Mouse (Mus musculus) CH12.LX (cell line): ENCODE data around the gene Ddx31. TPM values are rescaled to one million over a fixed set of nuclear protein-coding genes. Genes with fewer than 3 reads are reported as not detected.

ENCODE experiments used
- DNase-seq: peaks from one replicate; pipeline ENCODE4 v3.0.0-alpha.2; 2013; ENCODE audit errors: extremely low read depth
- H3K27ac ChIP-seq: 2 replicates; pipeline ENCODE4 v1.5.1; 2012; ENCODE audit warnings: low read depth, mild to moderate bottlenecking, control low read depth, moderate library complexity; ENCODE audit not compliant: insufficient read depth
- H3K27me3 ChIP-seq: replicated peaks from 2 replicates; pipeline ENCODE3; 2012; ENCODE audit warnings: inconsistent platforms
- H3K36me3 ChIP-seq, 2 experiments: replicated peaks in 1 of 2; 2 replicates each; pipeline versions ENCODE3 to v1.6.1; 2012; ENCODE audit warnings: inconsistent platforms in 1 of 2, low read length in 1 of 2, mild to moderate bottlenecking in 1 of 2, mixed read lengths in 1 of 2, moderate library complexity in 1 of 2; ENCODE audit not compliant: control insufficient read depth in 1 of 2, insufficient read depth in 1 of 2
- H3K4me1 ChIP-seq, 2 experiments: 2 replicates each; pipeline ENCODE4 v1.6.1; 2012; ENCODE audit warnings: inconsistent platforms in 1 of 2, moderate library complexity in 1 of 2; ENCODE audit not compliant: insufficient read depth in 2 of 2, control insufficient read depth in 1 of 2
- H3K4me2 ChIP-seq: 2 replicates; pipeline ENCODE4 v1.6.1; 2012; ENCODE audit warnings: low read depth, mild to moderate bottlenecking, control low read depth; ENCODE audit not compliant: poor library complexity, insufficient read depth, severe bottlenecking
- H3K4me3 ChIP-seq, 3 experiments: fragments of 150-350 bp in 1 of 3; sonication (generic) in 1 of 3; replicated peaks in 1 of 3; 2 replicates each; pipeline versions ENCODE3 to v1.5.1; 2011 to 2012; ENCODE audit warnings: low read depth in 2 of 3, low read length in 2 of 3, mild to moderate bottlenecking in 2 of 3, moderate library complexity in 2 of 3, control low read depth in 1 of 3, improper control_type of control experiment in 1 of 3, inconsistent platforms in 1 of 3, mixed read lengths in 1 of 3; ENCODE audit not compliant: poor library complexity in 1 of 3
- H3K79me2 ChIP-seq: replicated peaks from 2 replicates; pipeline ENCODE4 v1.6.1; 2012; ENCODE audit warnings: mild to moderate bottlenecking, moderate library complexity; ENCODE audit not compliant: control insufficient read depth, poor library complexity, insufficient read depth, severe bottlenecking; ENCODE audit errors: extremely low read depth
- H3K9ac ChIP-seq: 2 replicates; pipeline ENCODE4 v1.6.1; 2012; ENCODE audit warnings: low read depth, mild to moderate bottlenecking, control low read depth, moderate library complexity; ENCODE audit not compliant: insufficient read depth
- H3K9me3 ChIP-seq: replicated peaks from 2 replicates; pipeline ENCODE3; 2012; ENCODE audit warnings: low read length, inconsistent platforms, mixed read lengths
- CHD1 ChIP-seq: IDR thresholded peaks from 2 replicates; pipeline ENCODE4 v1.6.1; 2012; ENCODE audit warnings: low read depth, low read length, improper control_type of control experiment, inconsistent platforms
- CHD2 ChIP-seq: IDR thresholded peaks from 2 replicates; pipeline ENCODE4 v1.6.1; 2011; ENCODE audit warnings: low read length, improper control_type of control experiment
- CTCF ChIP-seq, 2 experiments: IDR thresholded peaks in 1 of 2; conservative IDR thresholded peaks in 1 of 2; 2 replicates each; pipeline ENCODE4 v1.5.1; 2011 to 2012; ENCODE audit warnings: low read depth in 2 of 2, low read length in 2 of 2, improper control_type of control experiment in 1 of 2, inconsistent platforms in 1 of 2, mild to moderate bottlenecking in 1 of 2, moderate library complexity in 1 of 2
- EP300 ChIP-seq: IDR thresholded peaks from 2 replicates; pipeline ENCODE4 v1.6.1; 2011; ENCODE audit warnings: low read length, improper control_type of control experiment
- ETS1 ChIP-seq: conservative IDR thresholded peaks from 2 replicates; pipeline ENCODE4 v1.6.1; 2012; ENCODE audit warnings: low read depth, mild to moderate bottlenecking, inconsistent platforms, low read length, improper control_type of control experiment, moderate library complexity
- JUN ChIP-seq: IDR thresholded peaks from 2 replicates; pipeline ENCODE4 v1.6.1; 2011; ENCODE audit warnings: low read depth, mild to moderate bottlenecking, low read length, improper control_type of control experiment, moderate library complexity; ENCODE audit not compliant: insufficient read depth
- MXI1 ChIP-seq: IDR thresholded peaks from 2 replicates; pipeline ENCODE4 v1.6.1; 2011; ENCODE audit warnings: mild to moderate bottlenecking, low read depth, low read length, improper control_type of control experiment
- MYC ChIP-seq: IDR thresholded peaks from 2 replicates; pipeline ENCODE4 v1.6.1; 2011; ENCODE audit warnings: low read depth, mild to moderate bottlenecking, improper control_type of control experiment, low read length
- NRF1 ChIP-seq: IDR thresholded peaks from 2 replicates; pipeline ENCODE4 v1.6.1; 2014; ENCODE audit warnings: low read depth, mild to moderate bottlenecking, inconsistent platforms, low read length, improper control_type of control experiment, moderate library complexity
- PAX5 ChIP-seq: IDR thresholded peaks from 2 replicates; pipeline ENCODE4 v1.6.1; 2012; ENCODE audit warnings: low read length, inconsistent platforms, mixed read lengths
- SIN3A ChIP-seq: IDR thresholded peaks from 2 replicates; pipeline ENCODE4 v1.6.1; 2012; ENCODE audit warnings: low read length, improper control_type of control experiment, inconsistent platforms
- SMC3 ChIP-seq: IDR thresholded peaks from 2 replicates; pipeline ENCODE4 v1.6.1; 2011; ENCODE audit warnings: low read depth, low read length, improper control_type of control experiment
- TBP ChIP-seq: conservative IDR thresholded peaks from 2 replicates; pipeline ENCODE4 v1.6.1; 2011; ENCODE audit warnings: low read depth, low read length, improper control_type of control experiment
- UBTF ChIP-seq: IDR thresholded peaks from 2 replicates; pipeline ENCODE4 v1.6.1; 2012; ENCODE audit warnings: low read depth, mild to moderate bottlenecking, inconsistent platforms, low read length, improper control_type of control experiment, moderate library complexity
- ZC3H11A ChIP-seq: IDR thresholded peaks from 2 replicates; pipeline ENCODE4 v1.6.1; 2012; ENCODE audit warnings: low read depth, mild to moderate bottlenecking, inconsistent platforms, low read length, improper control_type of control experiment
- ZKSCAN1 ChIP-seq: IDR thresholded peaks from 2 replicates; pipeline ENCODE4 v1.6.1; 2012; ENCODE audit warnings: low read depth, inconsistent platforms, low read length, improper control_type of control experiment, borderline replicate concordance
- ZNF384 ChIP-seq: IDR thresholded peaks from 2 replicates; pipeline ENCODE4 v1.6.1; 2012; ENCODE audit warnings: low read depth, low read length, improper control_type of control experiment, inconsistent platforms
- dilution Hi-C: fragments of 300-500 bp; cut with MboI; formaldehyde crosslinking; loops from 2 replicates; pipeline ENCODE4 v1.14.3; 2020; ENCODE audit warnings: low sequenced_read_pairs; ENCODE audit not compliant: extremely low pct_unique_long_range_greater_than_20kb, extremely low pct_ligation_motif_present
- in situ Hi-C: fragments of 300-500 bp; cut with MboI; formaldehyde crosslinking; loops from 3 replicates; pipeline ENCODE4 v1.14.3; 2019; ENCODE audit warnings: low sequenced_read_pairs, low pct_ligation_motif_present, low pct_unique_long_range_greater_than_20kb, mixed read lengths
- polyA plus RNA-seq: library from polyadenylated mRNA; unstranded; fragments of >175 nt; gene quantifications from 2 replicates; pipeline ENCODE4 v1.2.1, GENCODE M21; 2012; ENCODE audit warnings: low read depth; ENCODE audit not compliant: insufficient read length
- total RNA-seq, 2 experiments: library from RNA; depleted of rRNA; stranded (reverse); fragments of 300-350 nt in 1 of 2; fragments of >200 nt in 1 of 2; gene quantifications; 2 replicates each; pipeline ENCODE4 v1.2.3; 2012 to 2014

Gene Ddx31
- total and polyA plus RNA-seq, 3 experiments, result 15.9 to 26.8 (median 18.8) TPM

- Histone ChIP-seq H3K79me2 (no peaks in the 10 kb centered on the region), H3K4me2 (no peak overlapping the region), H3K27me3 (peaks cover 3% of the 10 kb centered on the region), H3K9me3 (peaks cover 12% of the 10 kb centered on the region), H3K27ac (no peak overlapping the region), H3K9ac (no peak overlapping the region), H3K4me1 (peaks cover 8 to 33% of the 10 kb centered on the region in 2 experiments)
- dilution Hi-C loops (no loop called here), in situ Hi-C loops (no loop called here)
- TF ChIP-seq ZNF384, result no peak
- TF ChIP-seq TBP, result no peak
- TF ChIP-seq CHD1, result no peak
- TF ChIP-seq ZC3H11A, result no peak
- no peak for TF ChIP-seq CHD2
- TF ChIP-seq MYC, result no peak
- TF ChIP-seq JUN, result no peak
- no peak for TF ChIP-seq NRF1
- no peak for TF ChIP-seq ZKSCAN1
- TF ChIP-seq UBTF, result no peak
- TF ChIP-seq CTCF (conservative IDR thresholded peaks at IDR 0.05 in 1 of 2, IDR thresholded peaks at IDR 0.05 in 1 of 2; ENCODE audit: low read depth in 2 of 2, low read length in 2 of 2), result no peak
- no peak for TF ChIP-seq SMC3
- TF ChIP-seq ETS1, result no peak
- TF ChIP-seq PAX5, result no peak
- no peak for TF ChIP-seq SIN3A
- no peak for TF ChIP-seq MXI1
- TF ChIP-seq, all 38 proteins: peak for 0
- Histone ChIP-seq H3K36me3 (peaks cover 0 to 34% of the 10 kb centered on the region in 2 experiments), H3K4me3 (no peak overlapping the region)
- DNase-seq, result no peak
Observed at GRCm38 (mm10) chr2:28912039-28912700, 72.0 kb downstream of the Ddx31 start.

- no peak overlapping the region for H3K4me2 ChIP-seq
- in situ Hi-C loops, result no loop called here
- TF ChIP-seq MXI1, result no peak
- no peak for TF ChIP-seq EP300
- TF ChIP-seq, all 38 proteins: peak for 0
- H3K27ac ChIP-seq, result no peak overlapping the region
- dilution Hi-C loops, result no loop called here
- peaks cover 12% of the 10 kb centered on the region for H3K9me3 ChIP-seq
- H3K27me3 ChIP-seq, result peaks cover 9% of the 10 kb centered on the region
- H3K4me3 ChIP-seq, result no peak overlapping the region
- no peak overlapping the region for H3K9ac ChIP-seq
- peaks cover 9 to 33% of the 10 kb centered on the region in 2 experiments for H3K4me1 ChIP-seq
- DNase-seq, result no peak
- H3K36me3 ChIP-seq, result peaks cover 0 to 32% of the 10 kb centered on the region in 2 experiments
- no peaks in the 10 kb centered on the region for H3K79me2 ChIP-seq
Observed at GRCm38 (mm10) chr2:28912961-28913360, 72.8 kb downstream of the Ddx31 start.
